Mouse (Mus musculus) liver, postnatal 0 days (tissue): ENCODE measurements around the gene Slc25a43. TPM values are rescaled to one million over a fixed set of nuclear protein-coding genes. Genes with fewer than 3 reads are reported as not detected.

ENCODE experiments used
- ATAC-seq: fragments of 200-750 bp; cut with Nextera tagmentation; 2 replicates; pipeline ENCODE4 v1.8.0; 2017; ENCODE audit warnings: mild to moderate bottlenecking, moderate library complexity
- DNase-seq: peaks from one replicate; pipeline ENCODE4 v3.0.0-alpha.2; 2016
- H3K27ac ChIP-seq: fragments of 300-500 bp; sonication (generic); 2 replicates; pipeline ENCODE4 v1.5.1; 2014; ENCODE audit warnings: antibody characterized with exemption, moderate library complexity, mild to moderate bottlenecking, low read depth
- H3K27me3 ChIP-seq: fragments of 300-500 bp; sonication (generic); 2 replicates; pipeline ENCODE4 v1.6.1; 2014; ENCODE audit warnings: low read length, control low read depth, mixed read lengths; ENCODE audit not compliant: insufficient read depth
- H3K36me3 ChIP-seq: fragments of 300-500 bp; sonication (generic); replicated peaks from 2 replicates; pipeline ENCODE4 v1.6.1; 2014; ENCODE audit warnings: mild to moderate bottlenecking, control low read depth, low read length, moderate library complexity, mixed read lengths; ENCODE audit not compliant: insufficient read depth
- H3K4me1 ChIP-seq: fragments of 300-500 bp; sonication (generic); 2 replicates; pipeline ENCODE4 v1.6.1; 2014; ENCODE audit warnings: antibody characterized with exemption, mild to moderate bottlenecking, control low read depth; ENCODE audit not compliant: insufficient read depth
- H3K4me2 ChIP-seq: fragments of 300-500 bp; sonication (generic); 2 replicates; pipeline ENCODE4 v1.6.1; 2014; ENCODE audit warnings: low read depth, mild to moderate bottlenecking, low read length, moderate library complexity, mixed read lengths
- H3K4me3 ChIP-seq: fragments of 300-500 bp; sonication (generic); 2 replicates; pipeline ENCODE4 v1.5.1; 2014; ENCODE audit warnings: low read depth, low read length
- H3K9ac ChIP-seq: fragments of 300-500 bp; sonication (generic); replicated peaks from 2 replicates; pipeline ENCODE4 v1.6.1; 2014; ENCODE audit warnings: mild to moderate bottlenecking, moderate library complexity
- H3K9me3 ChIP-seq: fragments of 300-500 bp; sonication (generic); 2 replicates; pipeline ENCODE4 v1.6.1; 2016; ENCODE audit warnings: mild to moderate bottlenecking, control low read depth, low read length, mixed read lengths
- CTCF ChIP-seq: sonication (generic); IDR thresholded peaks from 2 replicates; pipeline ENCODE4 v1.5.1; 2016; ENCODE audit warnings: antibody characterized with exemption, low read depth
- EP300 ChIP-seq: IDR thresholded peaks from 2 replicates; pipeline ENCODE4 v1.6.1; 2016; ENCODE audit warnings: antibody characterized with exemption, low read depth, mild to moderate bottlenecking
- WGBS: fragments of 180-500 bp; shearing (Covaris S2); extraction: QIAGEN DNeasy Blood & Tissue Kit; methylation state at CpG from one replicate; pipeline ENCODE4 v1.1.7; 2014; ENCODE audit not compliant: insufficient replicate concordance; 5-methylcytosine and 5-hydroxymethylcytosine counted together
- polyA plus RNA-seq: library from polyadenylated mRNA; unstranded; fragments of >200 nt; fragmentation: Nextera tagmentation; extraction: Ambion mirVana; gene quantifications from 2 replicates; pipeline ENCODE4 v1.2.1, GENCODE M21; 2015

Gene Slc25a43
- polyA plus RNA-seq, 1 experiment from 2014 or later = 0.69 TPM

DNA sequence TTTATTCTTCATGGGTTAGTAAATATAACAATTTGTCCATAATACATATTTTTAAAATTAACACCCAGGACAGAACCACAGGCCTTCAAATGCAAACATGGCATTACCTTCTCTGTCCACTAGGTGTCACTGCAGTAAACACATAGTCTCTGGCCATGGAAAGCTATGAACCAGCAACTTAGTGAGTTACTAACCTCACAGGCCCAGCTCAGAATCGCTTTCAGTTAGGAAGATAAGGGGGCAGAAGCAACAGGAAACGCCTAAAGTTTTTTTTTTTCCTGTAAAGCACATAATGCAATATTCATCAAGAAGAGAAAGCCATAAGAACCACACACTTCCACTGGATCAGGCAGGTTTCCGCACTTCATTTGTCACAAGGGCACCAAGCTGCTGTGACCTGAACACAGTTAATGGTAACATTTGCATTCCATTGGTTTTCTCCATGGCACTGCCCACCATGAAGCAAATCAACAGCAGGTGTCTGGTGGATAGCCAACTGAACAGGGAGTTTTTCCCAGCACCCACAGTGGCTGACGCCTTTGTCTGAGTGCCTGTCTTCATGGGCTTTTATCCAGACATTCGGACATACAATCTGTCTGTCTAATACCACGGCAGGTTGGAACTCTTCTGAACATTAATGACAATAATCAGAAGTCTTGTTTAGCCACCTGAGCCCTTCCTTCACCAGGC lies 17.6 kb downstream of the Slc25a43 start:
- Histone ChIP-seq H3K27me3 (no peaks in the 10 kb centered on the region), H3K4me1 (no peaks in the 10 kb centered on the region), H3K36me3 (no peaks in the 10 kb centered on the region), H3K9ac (no peak overlapping the region), H3K27ac (no peak overlapping the region; the same call in 1 of the 2 replicates), H3K9me3 (no peaks in the 10 kb centered on the region), H3K4me2 (no peak overlapping the region), H3K4me3 (no peak overlapping the region)
- TF ChIP-seq CTCF (peak; percentile 85), EP300 (no peak)
- ATAC-seq = peak; percentile 38; the same call in 1 of the 2 replicates
- 61% methylated on average over 6 of the region's 6 CpGs for WGBS
- peak; percentile 36 for DNase-seq

DNA sequence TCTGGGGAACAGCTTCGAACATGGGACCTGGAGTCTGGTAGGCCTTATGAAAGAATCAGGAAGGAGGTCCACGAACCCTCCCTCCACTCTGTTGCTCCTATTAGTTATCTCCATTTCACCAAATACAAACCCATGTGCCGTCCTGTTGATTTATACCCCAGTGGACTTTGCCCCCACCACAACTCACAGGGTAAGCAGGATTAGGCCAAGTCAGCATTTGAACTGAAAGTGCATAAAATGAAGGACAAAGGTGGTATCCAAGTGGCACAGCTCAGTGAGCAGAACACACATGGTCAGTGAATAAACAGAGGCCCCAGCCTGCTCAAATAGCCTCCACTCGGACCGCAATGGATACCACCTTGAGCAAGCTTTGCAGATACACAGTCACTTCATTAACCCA lies 18.8 kb downstream of the Slc25a43 start:
- Histone ChIP-seq H3K9me3 (no peaks in the 10 kb centered on the region), H3K4me2 (no peak overlapping the region), H3K27ac (peak overlapping the region; percentile 62), H3K4me3 (no peak overlapping the region), H3K4me1 (no peaks in the 10 kb centered on the region), H3K36me3 (no peaks in the 10 kb centered on the region), H3K9ac (no peak overlapping the region), H3K27me3 (no peaks in the 10 kb centered on the region)
- ATAC-seq (peak; percentile 80), DNase-seq (no peak)
- 71% methylated on average over 5 of the region's 5 CpGs for WGBS
- no peak for TF ChIP-seq EP300

DNA sequence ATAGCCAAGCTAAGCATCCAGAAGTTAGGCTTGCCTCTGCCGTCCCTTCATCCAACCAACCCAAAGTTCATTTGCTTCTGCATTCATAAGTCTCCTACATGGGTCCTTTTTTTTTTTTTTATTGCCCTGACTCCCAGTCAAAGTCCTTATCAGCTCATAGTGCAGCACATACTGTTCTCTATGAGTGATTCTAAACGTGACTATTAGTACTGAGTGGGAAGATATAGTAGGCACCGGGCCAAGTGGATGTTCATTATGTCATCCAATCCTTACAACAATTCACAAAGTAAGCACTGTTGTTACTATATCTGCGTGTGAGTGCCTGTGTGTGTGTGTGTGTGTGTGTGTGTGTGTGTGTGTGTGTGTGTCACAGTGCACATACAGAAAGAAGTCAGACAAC lies 19.4 kb downstream of the Slc25a43 start:
- no peaks in the 10 kb centered on the region for H3K4me1 ChIP-seq
- H3K27me3 ChIP-seq = no peaks in the 10 kb centered on the region
- H3K4me3 ChIP-seq = no peak overlapping the region
- H3K27ac ChIP-seq = peak overlapping the region; percentile 62
- H3K9me3 ChIP-seq = no peaks in the 10 kb centered on the region
- TF ChIP-seq EP300 = peak; percentile 43; the same call in 1 of the 2 replicates
- no peak for TF ChIP-seq CTCF
- H3K36me3 ChIP-seq = no peaks in the 10 kb centered on the region
- no peak overlapping the region for H3K4me2 ChIP-seq
- no peak overlapping the region for H3K9ac ChIP-seq
- 48% methylated on average over 4 of the region's 4 CpGs for WGBS
- ATAC-seq = peak; percentile 70
- DNase-seq = no peak

DNA sequence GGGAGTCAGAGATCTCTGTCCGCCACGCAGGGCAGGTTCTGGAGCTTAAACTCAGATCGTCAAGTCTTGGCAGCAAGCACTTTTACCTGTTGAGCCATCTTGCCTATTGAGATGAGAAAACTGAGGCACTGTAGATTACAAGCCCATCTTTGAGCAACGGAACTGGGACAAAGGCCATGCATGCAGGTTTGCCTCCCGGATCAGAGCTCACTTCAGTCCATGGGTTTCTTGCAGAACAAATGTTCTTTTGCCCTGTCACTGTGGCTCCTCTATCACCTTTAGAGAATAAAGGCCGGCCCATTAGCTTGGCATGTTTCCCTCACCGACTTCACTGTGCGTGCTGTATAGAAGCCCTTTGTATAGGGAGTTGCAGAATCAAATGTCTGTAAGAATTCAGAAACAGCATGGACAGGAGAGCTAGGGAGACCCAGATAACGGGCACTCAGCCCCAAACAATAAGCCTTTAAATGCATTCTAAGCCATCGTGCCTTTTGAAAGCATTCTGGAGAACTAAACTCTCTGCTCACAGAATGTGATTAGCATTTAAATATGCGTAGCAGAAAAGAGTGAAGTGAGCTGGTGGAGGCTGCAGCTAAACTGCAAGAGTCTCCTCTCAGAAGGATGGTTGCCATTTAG lies 20.0 kb downstream of the Slc25a43 start:
- DNase-seq (no peak), ATAC-seq (no peak)
- Histone ChIP-seq H3K36me3 (no peaks in the 10 kb centered on the region), H3K9me3 (no peaks in the 10 kb centered on the region), H3K27me3 (no peaks in the 10 kb centered on the region), H3K4me1 (no peaks in the 10 kb centered on the region), H3K27ac (no peak overlapping the region), H3K4me3 (no peak overlapping the region), H3K9ac (no peak overlapping the region), H3K4me2 (no peak overlapping the region)
- TF ChIP-seq EP300 = no peak
- TF ChIP-seq CTCF = no peak
- WGBS = 69% methylated on average over 11 of the region's 11 CpGs

DNA sequence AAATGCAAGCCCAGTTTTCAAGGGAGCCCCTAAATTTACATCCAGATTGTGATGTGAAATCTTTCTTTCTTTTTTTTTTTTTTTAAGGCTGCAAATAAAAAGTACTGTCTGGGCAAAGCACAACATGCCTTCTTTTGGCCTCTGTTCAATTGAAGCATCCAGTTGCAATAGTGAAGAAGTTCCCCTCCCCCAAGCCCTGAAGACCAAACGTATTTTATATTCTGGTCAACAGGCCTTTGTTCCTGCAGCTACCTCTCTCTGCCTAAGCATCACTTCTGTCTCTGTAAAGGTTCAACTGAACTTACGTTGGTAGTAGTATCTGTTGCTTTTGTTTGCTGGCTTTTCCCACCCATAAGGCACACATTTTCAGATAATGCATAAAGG lies 20.5 kb downstream of the Slc25a43 start:
- no peaks in the 10 kb centered on the region for H3K4me1 ChIP-seq
- H3K36me3 ChIP-seq = no peaks in the 10 kb centered on the region
- ATAC-seq (no peak), DNase-seq (no peak)
- no peaks in the 10 kb centered on the region for H3K9me3 ChIP-seq
- H3K27ac ChIP-seq = no peak overlapping the region
- no peak overlapping the region for H3K9ac ChIP-seq
- H3K27me3 ChIP-seq = no peaks in the 10 kb centered on the region
- no peak overlapping the region for H3K4me2 ChIP-seq
- no peak overlapping the region for H3K4me3 ChIP-seq
- 55% methylated on average over 2 of the region's 2 CpGs for WGBS
- TF ChIP-seq CTCF (no peak), EP300 (no peak)

DNA sequence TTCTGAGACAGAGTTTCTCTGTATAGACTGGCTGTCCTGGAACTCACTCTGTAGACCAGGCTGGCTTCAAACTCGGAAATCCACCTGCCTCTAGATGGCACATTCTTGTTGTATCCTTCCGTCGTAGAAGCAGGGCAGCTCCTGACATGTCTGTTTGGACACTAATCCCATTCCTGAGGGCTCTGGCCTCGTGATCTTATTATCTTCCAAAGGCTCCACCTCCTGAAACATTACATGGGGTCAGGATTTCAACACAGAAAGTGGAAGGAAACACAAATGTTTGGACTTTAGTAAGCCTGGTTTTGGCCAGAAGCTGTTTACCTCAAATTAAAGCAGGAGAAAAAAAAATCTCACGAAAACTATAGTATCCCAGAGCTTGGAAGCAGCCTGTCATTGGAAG lies 23.9 kb downstream of the Slc25a43 start:
- Histone ChIP-seq H3K9ac (no peak overlapping the region), H3K36me3 (no peaks in the 10 kb centered on the region), H3K9me3 (no peaks in the 10 kb centered on the region), H3K27ac (0 out of 2 replicates have a peak overlapping the region, but pooled peaks have one; percentile 44), H3K4me3 (no peak overlapping the region), H3K4me2 (no peak overlapping the region), H3K27me3 (no peaks in the 10 kb centered on the region), H3K4me1 (no peaks in the 10 kb centered on the region)
- TF ChIP-seq EP300 (no peak), CTCF (no peak)
- ATAC-seq (peak; percentile 44; the same call in 1 of the 2 replicates), DNase-seq (no peak)
- 59% methylated on average over 5 of the region's 5 CpGs for WGBS

DNA sequence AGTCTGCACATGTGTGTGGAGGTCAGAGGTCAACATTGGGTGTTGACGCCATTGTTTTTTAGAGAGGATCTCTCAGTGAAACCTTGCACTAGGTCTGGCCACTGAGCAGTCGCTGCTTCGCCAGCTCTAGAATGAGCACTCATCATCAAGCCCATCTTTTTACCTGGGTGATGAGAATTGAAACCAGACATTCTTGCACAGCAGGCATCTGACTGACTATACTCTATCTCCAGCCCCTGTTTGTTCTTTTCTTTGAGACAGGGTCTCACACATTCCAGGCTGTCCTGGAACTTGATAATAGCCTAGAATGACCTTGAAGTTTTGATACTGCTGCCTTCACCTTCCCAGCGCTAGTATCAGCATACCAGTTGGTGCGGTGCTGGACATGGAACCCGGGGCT lies 29.1 kb downstream of the Slc25a43 start:
- DNase-seq (no peak), ATAC-seq (no peak)
- Histone ChIP-seq H3K4me1 (no peaks in the 10 kb centered on the region), H3K9ac (no peak overlapping the region), H3K27me3 (no peaks in the 10 kb centered on the region), H3K27ac (no peak overlapping the region), H3K4me2 (no peak overlapping the region), H3K4me3 (no peak overlapping the region), H3K36me3 (no peaks in the 10 kb centered on the region), H3K9me3 (no peaks in the 10 kb centered on the region)
- TF ChIP-seq CTCF = no peak
- TF ChIP-seq EP300 = no peak
- 79% methylated on average over 6 of the region's 6 CpGs for WGBS
